Mouse (Mus musculus) liver, embryonic 13.5 days (tissue): Measurements from ENCODE around the gene Col24a1. TPM values are rescaled to one million over a fixed set of nuclear protein-coding genes. Genes with fewer than 3 reads are reported as not detected.
A peak's percentile ranks its signal among the peaks of the same experiment; 100 is the strongest.

Experiments used
- ATAC-seq: fragments of 200-750 bp; cut with Nextera tagmentation; 2 replicates; pipeline ENCODE4 v1.8.0; 2017; ENCODE audit warnings: low read depth, mild to moderate bottlenecking, moderate number of reproducible peaks, moderate library complexity
- DNase-seq: peaks from one replicate; pipeline ENCODE4 v3.0.0; 2022
- H3K27ac ChIP-seq: fragments of 300-500 bp; sonication (generic); 2 replicates; pipeline ENCODE4 v1.5.1; 2015; ENCODE audit warnings: moderate library complexity, mild to moderate bottlenecking, inconsistent platforms
- H3K27me3 ChIP-seq: fragments of 300-500 bp; sonication (generic); 2 replicates; pipeline ENCODE4 v1.6.1; 2015; ENCODE audit warnings: mild to moderate bottlenecking, inconsistent platforms
- H3K36me3 ChIP-seq: fragments of 300-500 bp; sonication (generic); 2 replicates; pipeline ENCODE4 v1.6.1; 2015; ENCODE audit warnings: mild to moderate bottlenecking, inconsistent platforms
- H3K4me1 ChIP-seq: fragments of 300-500 bp; sonication (generic); replicated peaks from 2 replicates; pipeline ENCODE4 v1.6.1; 2015; ENCODE audit warnings: inconsistent platforms
- H3K4me2 ChIP-seq: fragments of 300-500 bp; sonication (generic); 2 replicates; pipeline ENCODE4 v1.6.1; 2015; ENCODE audit warnings: inconsistent platforms, mild to moderate bottlenecking, moderate library complexity
- H3K4me3 ChIP-seq: fragments of 300-500 bp; sonication (generic); replicated peaks from 2 replicates; pipeline ENCODE4 v1.5.1; 2015; ENCODE audit warnings: mild to moderate bottlenecking, inconsistent platforms
- H3K9ac ChIP-seq: fragments of 300-500 bp; sonication (generic); 2 replicates; pipeline ENCODE4 v1.6.1; 2015; ENCODE audit warnings: mild to moderate bottlenecking, inconsistent platforms
- H3K9me3 ChIP-seq: fragments of 300-500 bp; sonication (generic); replicated peaks from 2 replicates; pipeline ENCODE4 v1.6.1; 2016; ENCODE audit warnings: inconsistent platforms
- WGBS: fragments of 180-500 bp; shearing (Covaris S2); methylation state at CpG from one replicate; pipeline ENCODE4 v1.1.7; 2015; ENCODE audit not compliant: insufficient replicate concordance; 5-methylcytosine and 5-hydroxymethylcytosine counted together
- polyA plus RNA-seq: library from polyadenylated mRNA; unstranded; fragments of >200 nt; fragmentation: Nextera tagmentation; extraction: Ambion mirVana; gene quantifications from 2 replicates; pipeline ENCODE4 v1.2.1, GENCODE M21; 2015

The Col24a1 gene
- polyA plus RNA-seq, 1 experiment from 2014 or later: 0.18 TPM

DNA sequence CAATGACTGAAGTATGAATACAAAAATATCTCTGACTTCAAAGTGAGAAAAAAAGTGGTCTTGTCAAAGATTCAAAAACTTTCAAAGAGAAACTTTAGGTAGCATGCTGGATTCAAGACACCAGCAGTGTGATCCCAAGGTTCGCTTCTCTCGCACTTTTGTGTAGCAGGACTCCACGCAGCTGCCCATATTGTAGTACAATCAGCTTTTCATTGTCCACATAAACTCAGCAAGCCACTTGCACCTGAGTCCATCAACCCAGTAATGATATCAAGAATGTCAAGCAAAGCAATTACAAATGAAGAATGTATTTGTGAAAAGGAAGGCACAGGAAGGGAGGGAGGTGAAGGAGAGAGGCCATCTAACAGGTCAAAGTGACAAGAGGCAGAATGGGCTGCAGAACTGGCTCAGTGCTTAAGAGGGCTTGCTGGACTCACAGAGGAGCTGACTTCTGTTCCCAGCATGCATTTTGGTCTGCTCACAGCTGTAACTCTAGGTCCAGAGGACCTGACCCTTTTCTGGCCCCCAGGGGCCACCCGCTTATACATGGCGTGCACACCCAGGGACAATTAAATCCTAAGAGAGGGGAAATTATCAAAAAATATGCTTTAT, 7.8 kb downstream of the Col24a1 start:
- no peak for ATAC-seq
- 76% methylated on average over 5 of the region's 5 CpGs for WGBS
- no peak overlapping the region for H3K9ac ChIP-seq
- H3K36me3 ChIP-seq: no peaks in the 10 kb centered on the region
- no peak overlapping the region for H3K4me2 ChIP-seq
- no peak for DNase-seq
- H3K27me3 ChIP-seq: no peaks in the 10 kb centered on the region
- H3K9me3 ChIP-seq: no peaks in the 10 kb centered on the region
- no peaks in the 10 kb centered on the region for H3K4me1 ChIP-seq
- H3K27ac ChIP-seq: no peak overlapping the region
- no peak overlapping the region for H3K4me3 ChIP-seq

DNA sequence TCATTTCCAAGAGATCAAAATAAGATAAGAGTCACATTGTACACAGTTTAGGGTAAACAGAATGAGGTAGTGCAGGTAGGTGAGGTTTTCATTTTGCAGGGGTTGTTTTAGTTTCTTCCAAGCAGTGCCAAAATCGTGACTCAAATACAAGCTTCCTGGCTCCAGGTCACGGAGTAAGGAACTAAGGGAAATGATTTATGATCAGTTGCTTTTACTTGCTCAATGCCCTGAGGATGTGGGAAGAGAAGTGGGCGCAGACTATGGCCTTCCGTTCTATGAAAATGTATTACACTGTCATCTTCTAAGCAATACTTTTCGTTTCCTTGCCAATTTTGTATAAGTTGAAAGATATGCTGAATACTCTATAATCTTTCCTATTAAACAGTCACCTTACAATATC, 13.0 kb downstream of the Col24a1 start:
- Histone ChIP-seq H3K27ac (no peak overlapping the region), H3K9ac (no peak overlapping the region), H3K9me3 (no peaks in the 10 kb centered on the region), H3K4me2 (no peak overlapping the region), H3K36me3 (no peaks in the 10 kb centered on the region), H3K27me3 (no peaks in the 10 kb centered on the region), H3K4me3 (no peak overlapping the region), H3K4me1 (no peaks in the 10 kb centered on the region)
- DNase-seq (no peak), ATAC-seq (no peak)
- WGBS: 35% methylated on average over 5 of the region's 5 CpGs

DNA sequence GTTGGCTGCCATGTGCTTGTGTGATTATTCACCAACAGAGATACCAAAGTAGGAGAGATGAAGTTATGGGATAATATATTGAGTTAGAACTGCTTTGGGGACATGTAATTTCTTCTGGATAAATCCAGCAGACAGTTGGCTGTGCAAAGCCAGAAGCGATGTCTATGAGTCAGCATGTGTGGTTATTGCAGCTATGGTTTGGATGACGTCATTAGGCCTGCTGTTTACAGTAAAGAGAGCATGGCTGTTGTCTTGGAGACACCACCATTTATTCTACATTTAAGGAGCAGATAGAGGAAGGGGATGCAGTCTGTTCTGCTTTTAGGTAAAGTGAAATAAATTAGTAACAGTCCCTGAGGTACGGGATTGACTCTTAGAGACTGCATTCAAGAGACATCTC, 14.9 kb downstream of the Col24a1 start:
- DNase-seq (no peak), ATAC-seq (no peak)
- no peak overlapping the region for H3K4me2 ChIP-seq
- H3K27ac ChIP-seq: no peak overlapping the region
- 50% methylated on average over 3 of the region's 3 CpGs for WGBS
- no peak overlapping the region for H3K4me3 ChIP-seq
- H3K9ac ChIP-seq: no peak overlapping the region
- no peaks in the 10 kb centered on the region for H3K27me3 ChIP-seq
- no peaks in the 10 kb centered on the region for H3K36me3 ChIP-seq
- no peaks in the 10 kb centered on the region for H3K4me1 ChIP-seq
- H3K9me3 ChIP-seq: no peaks in the 10 kb centered on the region

DNA sequence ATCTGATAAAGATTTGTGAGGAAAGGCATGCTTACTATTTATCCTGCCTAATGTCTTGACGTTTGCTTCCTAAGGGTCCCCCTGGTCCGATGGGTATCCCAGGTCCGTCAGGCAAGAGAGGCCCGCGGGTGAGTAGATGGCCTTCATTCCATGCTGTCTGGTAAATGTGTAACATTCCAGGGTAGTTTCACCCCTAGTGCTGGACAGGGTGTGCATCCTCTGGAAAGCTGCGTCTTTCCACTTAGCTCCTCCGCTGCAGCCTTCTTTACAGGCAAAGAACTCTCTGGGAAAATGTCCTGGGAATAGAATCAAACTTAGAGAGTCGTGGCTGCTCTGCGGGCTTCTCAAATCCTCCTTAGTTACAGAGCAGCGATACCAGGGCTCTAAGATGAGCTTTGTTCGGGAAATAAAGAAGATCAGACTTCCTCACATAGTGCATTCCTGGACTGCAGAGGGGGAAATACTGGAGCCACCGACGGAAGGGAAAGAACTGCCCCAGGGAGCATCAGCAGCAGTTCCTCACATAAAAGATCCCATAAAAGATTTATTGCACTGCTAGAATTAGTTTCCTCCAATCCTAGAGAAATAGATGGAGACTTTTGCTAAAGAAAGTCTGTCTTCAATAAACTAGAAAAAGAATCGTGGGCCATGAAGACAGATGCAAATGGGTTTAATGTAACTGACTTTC, 28.5 kb downstream of the Col24a1 start:
- 67% methylated on average over 14 of the region's 14 CpGs for WGBS
- H3K9ac ChIP-seq: no peak overlapping the region
- no peak for DNase-seq

DNA sequence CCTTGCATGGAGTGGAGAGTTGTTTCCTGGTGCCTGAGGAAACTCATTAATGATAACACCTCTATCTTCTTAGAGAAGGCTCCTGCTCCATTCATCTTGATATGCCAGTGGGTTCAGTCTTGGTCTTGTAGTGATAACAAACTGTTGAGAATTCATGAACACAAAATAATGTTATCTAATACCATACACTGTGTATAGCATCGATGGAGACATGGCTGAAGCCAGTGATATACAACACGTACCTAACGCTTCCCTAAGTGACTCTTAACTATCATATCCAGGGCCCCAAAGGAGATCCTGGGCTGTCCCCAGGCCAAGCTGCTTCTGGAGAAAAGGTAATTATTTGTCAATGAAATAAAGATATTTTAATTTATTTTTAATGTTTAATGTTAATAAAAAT, 33.1 kb downstream of the Col24a1 start:
- no peak overlapping the region for H3K4me3 ChIP-seq
- WGBS: 43% methylated on average over 3 of the region's 3 CpGs
- no peaks in the 10 kb centered on the region for H3K27me3 ChIP-seq
- peak; percentile 71 for ATAC-seq
- H3K27ac ChIP-seq: no peak overlapping the region
- H3K4me2 ChIP-seq: no peak overlapping the region
- H3K9me3 ChIP-seq: no peaks in the 10 kb centered on the region
- no peaks in the 10 kb centered on the region for H3K36me3 ChIP-seq
- H3K9ac ChIP-seq: no peak overlapping the region
- DNase-seq: no peak
- no peaks in the 10 kb centered on the region for H3K4me1 ChIP-seq

More for the DNA sequence above, 28.5 kb downstream of the Col24a1 start:
- no peak for ATAC-seq
- Histone ChIP-seq H3K27ac (no peak overlapping the region), H3K9me3 (no peaks in the 10 kb centered on the region), H3K27me3 (no peaks in the 10 kb centered on the region), H3K4me1 (no peaks in the 10 kb centered on the region), H3K36me3 (no peaks in the 10 kb centered on the region), H3K4me3 (no peak overlapping the region), H3K4me2 (no peak overlapping the region)

DNA sequence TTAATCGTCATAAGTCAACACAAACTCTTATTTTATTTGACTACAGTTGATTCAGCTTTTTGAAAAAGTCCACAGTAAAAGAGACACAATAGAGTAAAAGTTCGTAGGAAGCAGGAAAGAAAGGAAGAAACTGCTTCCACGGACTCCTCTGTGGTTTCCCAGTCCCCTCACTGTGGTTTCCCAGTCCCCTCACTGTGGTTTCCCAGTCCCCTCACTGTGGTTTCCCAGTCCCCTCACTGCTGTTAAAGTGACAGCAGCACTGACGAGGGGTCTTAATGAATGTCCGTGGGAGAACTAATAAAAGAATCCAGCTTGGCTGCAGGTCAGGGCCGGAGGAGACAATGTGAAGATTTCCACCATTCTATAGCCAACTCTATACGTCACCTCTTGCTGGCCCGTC, 39.4 kb downstream of the Col24a1 start:
- H3K9ac ChIP-seq: no peak overlapping the region
- H3K36me3 ChIP-seq: no peaks in the 10 kb centered on the region
- no peaks in the 10 kb centered on the region for H3K4me1 ChIP-seq
- WGBS: 27% methylated on average over 8 of the region's 8 CpGs
- H3K27me3 ChIP-seq: no peaks in the 10 kb centered on the region
- no peak for DNase-seq
- no peak overlapping the region for H3K4me2 ChIP-seq
- no peak overlapping the region for H3K4me3 ChIP-seq
- ATAC-seq: no peak
- no peak overlapping the region for H3K27ac ChIP-seq
- no peaks in the 10 kb centered on the region for H3K9me3 ChIP-seq

DNA sequence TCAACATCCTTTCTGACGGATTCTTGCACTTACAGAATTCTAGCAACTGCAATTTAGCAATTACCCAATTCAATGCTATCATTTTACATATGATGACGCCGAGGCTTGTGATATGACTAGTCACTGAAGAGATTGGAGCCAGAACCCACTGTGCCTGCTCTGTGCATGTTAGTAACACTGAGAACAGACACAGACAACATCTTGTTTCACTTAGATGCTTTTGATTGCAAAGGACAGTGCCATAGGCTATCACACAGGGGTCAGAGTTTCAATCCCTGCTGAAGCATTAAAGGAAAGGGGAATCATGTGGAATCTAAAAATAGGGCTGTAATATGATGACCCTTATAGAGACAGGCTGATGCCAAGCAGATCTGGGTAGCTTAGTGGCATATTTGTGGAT, 41.8 kb downstream of the Col24a1 start:
- no peaks in the 10 kb centered on the region for H3K36me3 ChIP-seq
- WGBS: 59% methylated on average over 3 of the region's 3 CpGs
- H3K27ac ChIP-seq: no peak overlapping the region
- no peak overlapping the region for H3K4me2 ChIP-seq
- no peak overlapping the region for H3K4me3 ChIP-seq
- ATAC-seq: no peak
- H3K27me3 ChIP-seq: no peaks in the 10 kb centered on the region
- DNase-seq: no peak
- no peak overlapping the region for H3K9ac ChIP-seq
- H3K4me1 ChIP-seq: no peaks in the 10 kb centered on the region
- no peaks in the 10 kb centered on the region for H3K9me3 ChIP-seq

DNA sequence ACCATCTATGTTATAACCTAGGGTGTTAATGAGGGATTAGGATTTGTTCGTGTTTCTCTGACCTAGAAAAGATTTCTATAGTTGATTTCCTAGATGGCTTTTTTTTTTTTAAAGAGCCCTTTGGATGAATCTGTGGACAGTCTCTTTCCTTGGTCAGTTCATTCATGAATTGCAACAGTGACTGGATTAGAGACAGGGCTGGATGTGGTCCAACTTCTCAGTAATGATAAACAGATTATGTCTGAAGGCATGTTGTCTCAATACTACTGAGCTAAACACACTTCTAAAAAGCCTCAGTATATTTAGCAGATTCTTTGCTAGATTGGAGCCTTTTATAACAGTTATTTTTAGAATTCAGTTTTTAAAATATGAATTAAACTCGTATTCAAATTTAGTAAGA, 44.9 kb downstream of the Col24a1 start:
- no peak for DNase-seq
- Histone ChIP-seq H3K27ac (no peak overlapping the region), H3K4me1 (no peaks in the 10 kb centered on the region), H3K9me3 (no peaks in the 10 kb centered on the region), H3K4me3 (no peak overlapping the region), H3K36me3 (no peaks in the 10 kb centered on the region), H3K27me3 (no peaks in the 10 kb centered on the region), H3K4me2 (no peak overlapping the region), H3K9ac (no peak overlapping the region)
- no peak for ATAC-seq
- WGBS: 43% methylated on average over 2 of the region's 2 CpGs

DNA sequence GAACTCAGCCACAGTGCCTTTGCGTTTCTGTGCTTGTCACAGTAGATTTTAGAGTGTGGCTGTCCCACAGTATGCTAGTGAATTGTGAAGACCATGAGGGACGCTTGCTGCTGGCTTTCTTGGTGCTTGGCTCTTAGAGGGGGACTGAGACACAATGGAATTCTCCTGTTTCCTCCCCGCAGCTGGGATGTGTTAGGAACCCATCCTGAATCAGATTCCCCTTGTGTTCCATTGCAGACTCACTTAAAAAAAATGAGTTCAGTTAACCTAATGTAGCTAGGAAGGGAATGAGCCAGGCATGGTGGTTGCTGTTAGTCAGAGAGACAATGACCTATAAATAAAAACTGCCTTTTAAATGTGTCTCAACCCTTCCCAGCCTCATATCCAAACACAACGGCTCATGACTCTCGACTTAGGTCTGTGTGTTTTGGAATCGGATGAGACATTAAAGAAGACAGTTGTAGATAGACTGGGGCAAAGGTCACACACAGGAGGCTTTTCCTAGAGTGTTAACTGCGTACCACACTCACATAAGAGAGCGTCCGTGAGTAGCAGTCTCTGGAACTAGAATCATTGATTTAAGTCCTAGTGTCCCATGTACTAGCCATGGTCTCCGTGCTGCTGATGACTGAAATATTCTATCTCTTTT, 47.7 kb downstream of the Col24a1 start:
- Histone ChIP-seq H3K27ac (no peak overlapping the region), H3K4me1 (no peaks in the 10 kb centered on the region), H3K9me3 (no peaks in the 10 kb centered on the region), H3K4me3 (no peak overlapping the region), H3K36me3 (no peaks in the 10 kb centered on the region), H3K9ac (no peak overlapping the region), H3K27me3 (no peaks in the 10 kb centered on the region), H3K4me2 (no peak overlapping the region)
- DNase-seq (no peak), ATAC-seq (no peak)
- 62% methylated on average over 10 of the region's 10 CpGs for WGBS

DNA sequence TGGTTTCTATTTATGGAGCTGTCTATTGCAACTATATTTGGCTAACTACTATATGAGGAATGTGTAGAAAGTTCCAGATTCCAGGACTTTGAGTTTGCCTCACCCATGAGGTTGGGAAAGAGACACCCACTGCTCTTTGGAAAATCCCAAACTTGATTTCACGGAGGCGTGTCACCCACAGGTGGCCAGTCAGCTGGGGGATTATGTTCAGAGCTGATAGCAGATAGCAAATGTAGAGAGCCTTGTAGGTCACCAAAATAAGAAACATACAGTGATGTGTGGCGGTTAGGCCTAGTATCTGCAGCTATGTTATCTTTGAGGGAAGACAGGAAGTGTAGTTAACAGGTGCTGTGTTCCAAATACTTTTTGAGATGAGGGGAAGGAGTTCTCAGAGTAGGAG, 56.4 kb downstream of the Col24a1 start:
- Histone ChIP-seq H3K4me3 (no peak overlapping the region), H3K9ac (no peak overlapping the region), H3K36me3 (no peaks in the 10 kb centered on the region), H3K27ac (no peak overlapping the region), H3K27me3 (no peaks in the 10 kb centered on the region), H3K4me2 (no peak overlapping the region), H3K4me1 (no peaks in the 10 kb centered on the region), H3K9me3 (no peaks in the 10 kb centered on the region)
- 53% methylated on average over 3 of the region's 3 CpGs for WGBS
- DNase-seq (no peak), ATAC-seq (no peak)

DNA sequence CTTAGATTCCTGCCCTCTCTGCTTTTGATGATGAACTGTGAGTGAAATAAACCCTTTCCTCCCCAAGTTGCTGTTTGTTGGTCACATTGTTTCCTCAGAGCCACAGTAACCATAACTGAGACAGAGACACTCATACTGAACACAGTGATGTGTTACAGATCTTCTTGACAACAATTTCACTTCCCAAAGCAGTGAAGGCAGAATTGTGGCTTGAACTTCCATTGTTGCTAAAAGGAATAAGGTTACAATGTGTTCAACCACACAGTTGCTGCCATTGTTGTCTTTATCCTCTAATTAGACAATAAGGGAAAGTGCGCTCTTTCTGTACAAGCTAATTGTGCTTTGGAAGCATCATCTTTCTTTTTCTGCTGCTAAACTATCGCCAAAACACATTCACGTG, 61.7 kb downstream of the Col24a1 start:
- no peak overlapping the region for H3K27ac ChIP-seq
- 73% methylated on average over 3 of the region's 3 CpGs for WGBS
- no peak for DNase-seq

More for the DNA sequence above, 61.7 kb downstream of the Col24a1 start:
- Histone ChIP-seq H3K4me3 (no peak overlapping the region), H3K9ac (no peak overlapping the region), H3K27me3 (no peaks in the 10 kb centered on the region), H3K4me2 (no peak overlapping the region), H3K9me3 (no peaks in the 10 kb centered on the region), H3K4me1 (no peaks in the 10 kb centered on the region), H3K36me3 (no peaks in the 10 kb centered on the region)
- ATAC-seq: no peak
